Mouse (Mus musculus) forebrain, embryonic 13.5 days (tissue): Measurements from ENCODE around the gene Btg2. TPM values are rescaled to one million over a fixed set of nuclear protein-coding genes. Genes with fewer than 3 reads are reported as not detected.
A peak's percentile ranks its signal among the peaks of the same experiment; 100 is the strongest.

ENCODE experiments used
- ATAC-seq: fragments of 200-750 bp; cut with Nextera tagmentation; 2 replicates; pipeline ENCODE4 v1.8.0; 2017
- H3K27ac ChIP-seq: fragments of 300-500 bp; sonication (generic); 2 replicates; pipeline ENCODE4 v1.5.1; 2015; ENCODE audit warnings: inconsistent platforms, mild to moderate bottlenecking, moderate library complexity
- H3K27me3 ChIP-seq: fragments of 300-500 bp; sonication (generic); 2 replicates; pipeline ENCODE4 v1.6.1; 2015; ENCODE audit warnings: mild to moderate bottlenecking, inconsistent platforms
- H3K36me3 ChIP-seq: fragments of 300-500 bp; sonication (generic); 2 replicates; pipeline ENCODE4 v1.6.1; 2015; ENCODE audit warnings: mild to moderate bottlenecking, inconsistent platforms; ENCODE audit not compliant: poor library complexity, severe bottlenecking
- H3K4me1 ChIP-seq: fragments of 300-500 bp; sonication (generic); 2 replicates; pipeline ENCODE4 v1.6.1; 2015; ENCODE audit warnings: inconsistent platforms
- H3K4me2 ChIP-seq: fragments of 300-500 bp; sonication (generic); 2 replicates; pipeline ENCODE4 v1.6.1; 2015; ENCODE audit warnings: inconsistent platforms, mild to moderate bottlenecking, moderate library complexity
- H3K4me3 ChIP-seq: fragments of 300-500 bp; sonication (generic); 2 replicates; pipeline ENCODE4 v1.5.1; 2015; ENCODE audit warnings: mild to moderate bottlenecking, inconsistent platforms
- H3K9ac ChIP-seq: fragments of 300-500 bp; sonication (generic); 2 replicates; pipeline ENCODE4 v1.6.1; 2015; ENCODE audit warnings: mild to moderate bottlenecking, inconsistent platforms
- H3K9me3 ChIP-seq: fragments of 300-500 bp; sonication (generic); replicated peaks from 2 replicates; pipeline ENCODE4 v1.6.1; 2016; ENCODE audit warnings: inconsistent platforms
- WGBS: fragments of 180-500 bp; shearing (Covaris S2); methylation state at CpG from one replicate; pipeline ENCODE4 v1.1.7; 2015; 5-methylcytosine and 5-hydroxymethylcytosine counted together
- polyA plus RNA-seq: library from polyadenylated mRNA; unstranded; fragments of >200 nt; fragmentation: Nextera tagmentation; extraction: Ambion mirVana; gene quantifications from 2 replicates; pipeline ENCODE4 v1.2.1, GENCODE M21; 2015

Btg2 gene
- polyA plus RNA-seq, 1 experiment from 2014 or later, result 122 TPM

GRCm38 (mm10) chr1:134106719-134107118 lies 27.8 kb upstream of the Btg2 start:
- Histone ChIP-seq H3K9me3 (no peaks in the 10 kb centered on the region), H3K4me1 (0 out of 2 replicates have a peak, but pooled peaks cover 3% of the 10 kb centered on the region), H3K36me3 (no peaks in the 10 kb centered on the region), H3K27me3 (no peaks in the 10 kb centered on the region), H3K27ac (no peak overlapping the region), H3K9ac (no peak overlapping the region), H3K4me3 (no peak overlapping the region), H3K4me2 (no peak overlapping the region)
- ATAC-seq, result peak; percentile 33; the same call in 1 of the 2 replicates
- WGBS, result 4% methylated on average over 5 of the region's 5 CpGs

- no peak for ATAC-seq
- no peaks in the 10 kb centered on the region for H3K27me3 ChIP-seq
- H3K36me3 ChIP-seq, result no peaks in the 10 kb centered on the region
- H3K9ac ChIP-seq, result no peak overlapping the region
- no peaks in the 10 kb centered on the region for H3K9me3 ChIP-seq
- no peak overlapping the region for H3K4me3 ChIP-seq
- H3K27ac ChIP-seq, result no peak overlapping the region
- H3K4me1 ChIP-seq, result 0 out of 2 replicates have a peak, but pooled peaks cover 3% of the 10 kb centered on the region
- no peak overlapping the region for H3K4me2 ChIP-seq
- 59% methylated on average over 3 of the region's 3 CpGs for WGBS
Measured at GRCm38 (mm10) chr1:134105764-134106430, 27.0 kb upstream of the Btg2 start.

- Histone ChIP-seq H3K27ac (no peak overlapping the region), H3K9ac (peak overlapping the region; percentile 26; the same call in 1 of the 2 replicates), H3K4me2 (no peak overlapping the region), H3K27me3 (no peaks in the 10 kb centered on the region), H3K4me1 (peaks cover 4% of the 10 kb centered on the region; the same call in 1 of the 2 replicates), H3K36me3 (no peaks in the 10 kb centered on the region), H3K4me3 (no peak overlapping the region), H3K9me3 (no peaks in the 10 kb centered on the region)
- ATAC-seq, result no peak
- WGBS, result 85% methylated on average over 9 of the region's 11 CpGs
Measured at GRCm38 (mm10) chr1:134105043-134105763, 26.3 kb upstream of the Btg2 start.

GRCm38 (mm10) chr1:134103861-134104260 lies 24.9 kb upstream of the Btg2 start:
- H3K9ac ChIP-seq, result no peak overlapping the region
- H3K4me1 ChIP-seq, result peaks cover 17% of the 10 kb centered on the region
- no peaks in the 10 kb centered on the region for H3K27me3 ChIP-seq
- ATAC-seq, result no peak
- no peaks in the 10 kb centered on the region for H3K9me3 ChIP-seq
- H3K4me2 ChIP-seq, result no peak overlapping the region
- no peaks in the 10 kb centered on the region for H3K36me3 ChIP-seq
- no peak overlapping the region for H3K27ac ChIP-seq
- WGBS, result 74% methylated on average over 5 of the region's 5 CpGs
- no peak overlapping the region for H3K4me3 ChIP-seq

GRCm38 (mm10) chr1:134101593-134101992 lies 22.7 kb upstream of the Btg2 start:
- no peak for ATAC-seq
- Histone ChIP-seq H3K4me1 (peaks cover 40% of the 10 kb centered on the region), H3K9ac (no peak overlapping the region), H3K36me3 (no peaks in the 10 kb centered on the region), H3K4me2 (no peak overlapping the region), H3K4me3 (no peak overlapping the region), H3K27ac (no peak overlapping the region), H3K27me3 (no peaks in the 10 kb centered on the region), H3K9me3 (no peaks in the 10 kb centered on the region)
- WGBS, result 73% methylated on average over 3 of the region's 3 CpGs

- H3K27ac ChIP-seq, result no peak overlapping the region
- H3K27me3 ChIP-seq, result no peaks in the 10 kb centered on the region
- no peaks in the 10 kb centered on the region for H3K9me3 ChIP-seq
- no peak overlapping the region for H3K4me3 ChIP-seq
- WGBS, result 83% methylated on average over 4 of the region's 4 CpGs
- H3K4me1 ChIP-seq, result peaks cover 47% of the 10 kb centered on the region
- H3K4me2 ChIP-seq, result no peak overlapping the region
- no peaks in the 10 kb centered on the region for H3K36me3 ChIP-seq
- H3K9ac ChIP-seq, result no peak overlapping the region
- ATAC-seq, result no peak
Measured at GRCm38 (mm10) chr1:134100928-134101327, 22.0 kb upstream of the Btg2 start.

GRCm38 (mm10) chr1:134100401-134100800 lies 21.5 kb upstream of the Btg2 start:
- no peaks in the 10 kb centered on the region for H3K36me3 ChIP-seq
- H3K27ac ChIP-seq, result no peak overlapping the region
- H3K9me3 ChIP-seq, result no peaks in the 10 kb centered on the region
- H3K27me3 ChIP-seq, result no peaks in the 10 kb centered on the region
- no peak overlapping the region for H3K4me2 ChIP-seq
- H3K9ac ChIP-seq, result no peak overlapping the region
- no peak for ATAC-seq
- no peak overlapping the region for H3K4me3 ChIP-seq
- whole genome bisulfite sequencing, result 84% methylated on average over 5 of the region's 5 CpGs
- peaks cover 50% of the 10 kb centered on the region for H3K4me1 ChIP-seq

- ATAC-seq, result peak; percentile 2; the same call in 1 of the 2 replicates
- Histone ChIP-seq H3K9ac (peak overlapping the region; percentile 57), H3K27me3 (no peaks in the 10 kb centered on the region), H3K27ac (peak overlapping the region; percentile 97), H3K4me2 (peak overlapping the region; percentile 69), H3K4me3 (peak overlapping the region; percentile 36), H3K4me1 (peaks cover 56% of the 10 kb centered on the region), H3K9me3 (no peaks in the 10 kb centered on the region), H3K36me3 (no peaks in the 10 kb centered on the region)
- WGBS, result 25% methylated on average over 12 of the region's 12 CpGs
Measured at GRCm38 (mm10) chr1:134099516-134100235, 20.8 kb upstream of the Btg2 start.

GRCm38 (mm10) chr1:134098726-134099515 lies 20.0 kb upstream of the Btg2 start:
- H3K36me3 ChIP-seq, result no peaks in the 10 kb centered on the region
- H3K9ac ChIP-seq, result peak overlapping the region; percentile 57
- peaks cover 63% of the 10 kb centered on the region for H3K4me1 ChIP-seq
- H3K27ac ChIP-seq, result peak overlapping the region; percentile 97
- no peaks in the 10 kb centered on the region for H3K27me3 ChIP-seq
- peak overlapping the region; percentile 36 for H3K4me3 ChIP-seq
- ATAC-seq, result peak; percentile 58
- H3K9me3 ChIP-seq, result no peaks in the 10 kb centered on the region
- peak overlapping the region; percentile 69 for H3K4me2 ChIP-seq
- 10% methylated on average over 17 of the region's 17 CpGs for WGBS

GRCm38 (mm10) chr1:134097956-134098725 lies 19.2 kb upstream of the Btg2 start:
- H3K27me3 ChIP-seq, result no peaks in the 10 kb centered on the region
- peaks cover 71% of the 10 kb centered on the region for H3K4me1 ChIP-seq
- peak overlapping the region; percentile 97 for H3K27ac ChIP-seq
- ATAC-seq, result no peak
- H3K36me3 ChIP-seq, result no peaks in the 10 kb centered on the region
- no peaks in the 10 kb centered on the region for H3K9me3 ChIP-seq
- H3K4me2 ChIP-seq, result peak overlapping the region; percentile 69
- no peak overlapping the region for H3K9ac ChIP-seq
- H3K4me3 ChIP-seq, result no peak overlapping the region
- WGBS, result 66% methylated on average over 13 of the region's 13 CpGs
